Mouse (Mus musculus) embryonic facial prominence, embryonic 14.5 days (tissue): ENCODE data around the gene Prpf6. TPM values are rescaled to one million over a fixed set of nuclear protein-coding genes. Genes with fewer than 3 reads are reported as not detected.

Source experiments
- ATAC-seq: fragments of 200-750 bp; cut with Nextera tagmentation; 2 replicates; pipeline ENCODE4 v1.8.0; 2017; ENCODE audit warnings: low read depth, moderate number of reproducible peaks, moderate TSS enrichment
- DNase-seq: peaks from one replicate; pipeline ENCODE4 v3.0.0-alpha.2; 2015; ENCODE audit warnings: low spot score
- H3K27ac ChIP-seq: fragments of 300-500 bp; sonication (generic); replicated peaks from 2 replicates; pipeline ENCODE4 v1.5.1; 2014; ENCODE audit warnings: low read depth, mild to moderate bottlenecking, low read length, moderate library complexity
- H3K27me3 ChIP-seq: fragments of 300-500 bp; sonication (generic); replicated peaks from 2 replicates; pipeline ENCODE4 v1.6.1; 2014; ENCODE audit warnings: low read length; ENCODE audit not compliant: control insufficient read depth, insufficient read depth
- H3K36me3 ChIP-seq: fragments of 300-500 bp; sonication (generic); 2 replicates; pipeline ENCODE4 v1.6.1; 2014; ENCODE audit warnings: low read length, mixed read lengths; ENCODE audit not compliant: control insufficient read depth, insufficient read depth
- H3K4me1 ChIP-seq: fragments of 300-500 bp; sonication (generic); 2 replicates; pipeline ENCODE4 v1.6.1; 2014; ENCODE audit warnings: antibody characterized with exemption, low read length; ENCODE audit not compliant: control insufficient read depth, insufficient read depth
- H3K4me2 ChIP-seq: fragments of 300-500 bp; sonication (generic); 2 replicates; pipeline ENCODE4 v1.6.1; 2014; ENCODE audit warnings: low read depth, mild to moderate bottlenecking, low read length, moderate library complexity, mixed read lengths
- H3K4me3 ChIP-seq: fragments of 300-500 bp; sonication (generic); 2 replicates; pipeline ENCODE4 v1.5.1; 2014; ENCODE audit warnings: low read depth, mild to moderate bottlenecking, low read length
- H3K9ac ChIP-seq: fragments of 300-500 bp; sonication (generic); 2 replicates; pipeline ENCODE4 v1.6.1; 2014; ENCODE audit warnings: low read depth, mild to moderate bottlenecking, low read length, moderate library complexity, mixed read lengths
- H3K9me3 ChIP-seq: fragments of 300-500 bp; sonication (generic); 2 replicates; pipeline ENCODE4 v1.6.1; 2016; ENCODE audit warnings: low read length; ENCODE audit not compliant: control insufficient read depth
- WGBS: fragments of 180-500 bp; shearing (Covaris S2); extraction: QIAGEN DNeasy Blood & Tissue Kit; methylation state at CpG from one replicate; pipeline ENCODE4 v1.1.7; 2014; 5-methylcytosine and 5-hydroxymethylcytosine counted together
- polyA plus RNA-seq: library from polyadenylated mRNA; unstranded; fragments of >200 nt; fragmentation: Nextera tagmentation; extraction: Ambion mirVana; gene quantifications from 2 replicates; pipeline ENCODE4 v1.2.1, GENCODE M21; 2014

Prpf6 gene
- polyA plus RNA-seq, 1 experiment from 2014 or later = 57.4 TPM

DNA sequence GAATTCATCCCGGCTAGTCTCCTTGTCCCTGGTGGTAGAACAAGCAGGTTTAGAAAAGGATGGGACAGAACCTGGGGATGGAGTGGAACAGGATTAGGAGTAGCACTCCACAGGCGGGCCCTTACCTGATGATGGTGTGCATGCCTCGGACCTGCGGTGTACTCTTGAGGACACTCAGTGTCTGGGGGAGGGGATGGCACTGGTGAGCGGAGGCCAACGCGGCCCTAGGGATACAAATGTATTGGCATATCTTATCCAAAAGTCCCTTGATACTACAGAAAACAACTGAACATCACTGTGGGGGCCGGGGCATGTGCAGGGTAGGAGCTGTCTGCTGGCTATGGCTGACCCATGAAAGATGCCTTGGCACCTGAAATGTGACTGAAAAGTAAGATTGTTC, 21.3 kb upstream of the Prpf6 start:
- Histone ChIP-seq H3K36me3 (peaks cover 29% of the 10 kb centered on the region; the same call in 1 of the 2 replicates), H3K4me3 (no peak overlapping the region), H3K9ac (no peak overlapping the region), H3K4me1 (no peaks in the 10 kb centered on the region), H3K27me3 (no peaks in the 10 kb centered on the region), H3K4me2 (no peak overlapping the region), H3K27ac (no peak overlapping the region), H3K9me3 (no peaks in the 10 kb centered on the region)
- WGBS = 88% methylated on average over 8 of the region's 8 CpGs
- no peak for ATAC-seq
- DNase-seq = no peak

GRCm38 (mm10) chr2:181570921-181571595, 20.6 kb upstream of the Prpf6 start:
- no peak for DNase-seq

DNA sequence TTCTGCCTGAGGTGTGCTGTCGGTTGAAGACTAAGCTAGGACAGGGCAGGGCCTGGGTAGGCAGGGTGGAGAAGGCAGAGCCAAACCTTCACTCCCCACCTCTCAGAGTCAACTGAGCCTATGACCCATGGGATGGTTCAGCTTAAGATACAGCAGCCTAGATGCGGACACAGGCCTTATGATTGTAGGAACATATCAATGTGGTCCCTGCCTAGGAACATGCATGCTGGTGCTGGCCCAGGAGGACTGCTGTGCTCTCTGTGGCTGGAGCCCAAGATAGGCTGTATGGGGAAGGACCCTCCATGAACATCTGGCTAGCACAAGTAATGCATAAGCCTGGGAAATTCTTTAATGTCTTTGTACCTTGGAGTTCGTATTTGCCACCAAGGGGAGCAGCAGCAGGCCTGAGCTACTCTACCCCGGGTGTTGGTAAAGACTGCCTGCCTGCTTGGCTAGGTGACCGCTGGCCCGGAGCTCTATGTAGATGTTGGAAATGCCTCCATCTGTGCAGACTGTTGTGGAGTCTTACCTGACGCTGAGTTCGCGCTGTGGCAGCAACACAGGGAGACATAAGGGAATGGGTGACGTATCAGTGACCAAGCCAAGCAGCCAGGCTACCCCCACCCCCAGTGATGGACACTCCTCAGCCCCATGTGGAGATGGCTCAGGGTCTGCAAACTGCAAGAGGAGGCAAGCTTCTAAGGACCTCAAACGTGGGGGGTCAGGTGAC, 19.6 kb upstream of the Prpf6 start:
- no peak overlapping the region for H3K9ac ChIP-seq
- H3K4me2 ChIP-seq = no peak overlapping the region
- DNase-seq (no peak), ATAC-seq (no peak)
- H3K27ac ChIP-seq = no peak overlapping the region
- WGBS = 87% methylated on average over 11 of the region's 11 CpGs
- H3K4me3 ChIP-seq = no peak overlapping the region
- H3K36me3 ChIP-seq = peaks cover 29% of the 10 kb centered on the region; the same call in 1 of the 2 replicates
- H3K4me1 ChIP-seq = no peaks in the 10 kb centered on the region
- H3K27me3 ChIP-seq = no peaks in the 10 kb centered on the region
- no peaks in the 10 kb centered on the region for H3K9me3 ChIP-seq

More at GRCm38 (mm10) chr2:181570921-181571595, 20.6 kb upstream of the Prpf6 start:
- H3K4me3 ChIP-seq = no peak overlapping the region
- 66% methylated on average over 6 of the region's 6 CpGs for WGBS
- no peak overlapping the region for H3K27ac ChIP-seq
- peaks cover 29% of the 10 kb centered on the region; the same call in 1 of the 2 replicates for H3K36me3 ChIP-seq
- H3K4me2 ChIP-seq = no peak overlapping the region
- no peak for ATAC-seq
- H3K4me1 ChIP-seq = no peaks in the 10 kb centered on the region
- H3K27me3 ChIP-seq = no peaks in the 10 kb centered on the region
- no peaks in the 10 kb centered on the region for H3K9me3 ChIP-seq
- no peak overlapping the region for H3K9ac ChIP-seq

GRCm38 (mm10) chr2:181572921-181573920, 18.4 kb upstream of the Prpf6 start:
- Histone ChIP-seq H3K4me2 (no peak overlapping the region), H3K27me3 (no peaks in the 10 kb centered on the region), H3K27ac (no peak overlapping the region), H3K9ac (no peak overlapping the region), H3K36me3 (peaks cover 29% of the 10 kb centered on the region; the same call in 1 of the 2 replicates), H3K9me3 (no peaks in the 10 kb centered on the region), H3K4me1 (no peaks in the 10 kb centered on the region), H3K4me3 (no peak overlapping the region)
- WGBS = 90% methylated on average over 14 of the region's 15 CpGs
- DNase-seq (no peak), ATAC-seq (no peak)

DNA sequence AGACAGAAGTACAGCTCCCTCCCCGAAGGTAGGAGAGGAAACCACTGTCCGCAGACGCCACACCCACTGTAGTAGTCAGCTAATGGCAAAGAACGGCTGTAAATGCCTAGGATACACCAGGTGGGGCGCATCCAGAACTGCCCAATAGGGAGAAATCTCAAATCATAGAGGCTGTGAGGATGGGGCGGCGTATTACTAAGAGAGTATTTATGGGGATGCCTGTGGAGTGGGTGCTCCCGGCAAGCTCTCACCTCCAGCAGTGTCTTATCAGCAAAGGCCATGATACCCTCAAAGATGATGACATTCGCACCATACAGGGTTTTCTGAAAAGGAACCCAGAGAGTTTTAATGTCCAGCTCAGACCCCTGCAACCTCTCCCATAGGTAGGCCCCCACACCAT, 17.7 kb upstream of the Prpf6 start:
- WGBS = 91% methylated on average over 9 of the region's 9 CpGs
- DNase-seq (no peak), ATAC-seq (no peak)
- H3K36me3 ChIP-seq = peaks cover 25% of the 10 kb centered on the region; the same call in 1 of the 2 replicates
- H3K27ac ChIP-seq = no peak overlapping the region
- no peaks in the 10 kb centered on the region for H3K4me1 ChIP-seq
- H3K4me2 ChIP-seq = no peak overlapping the region
- no peak overlapping the region for H3K9ac ChIP-seq
- H3K27me3 ChIP-seq = no peaks in the 10 kb centered on the region
- no peak overlapping the region for H3K4me3 ChIP-seq
- H3K9me3 ChIP-seq = no peaks in the 10 kb centered on the region

- H3K27me3 ChIP-seq = no peaks in the 10 kb centered on the region
- H3K4me2 ChIP-seq = no peak overlapping the region
- 0 out of 2 replicates have a peak, but pooled peaks cover 1% of the 10 kb centered on the region for H3K4me1 ChIP-seq
- peaks cover 15% of the 10 kb centered on the region; the same call in 1 of the 2 replicates for H3K36me3 ChIP-seq
- WGBS = 91% methylated on average over 7 of the region's 7 CpGs
- no peak overlapping the region for H3K9ac ChIP-seq
- no peaks in the 10 kb centered on the region for H3K9me3 ChIP-seq
- H3K27ac ChIP-seq = no peak overlapping the region
- H3K4me3 ChIP-seq = no peak overlapping the region
- DNase-seq (no peak), ATAC-seq (no peak)
Measured at GRCm38 (mm10) chr2:181574921-181575545, 16.6 kb upstream of the Prpf6 start.

DNA sequence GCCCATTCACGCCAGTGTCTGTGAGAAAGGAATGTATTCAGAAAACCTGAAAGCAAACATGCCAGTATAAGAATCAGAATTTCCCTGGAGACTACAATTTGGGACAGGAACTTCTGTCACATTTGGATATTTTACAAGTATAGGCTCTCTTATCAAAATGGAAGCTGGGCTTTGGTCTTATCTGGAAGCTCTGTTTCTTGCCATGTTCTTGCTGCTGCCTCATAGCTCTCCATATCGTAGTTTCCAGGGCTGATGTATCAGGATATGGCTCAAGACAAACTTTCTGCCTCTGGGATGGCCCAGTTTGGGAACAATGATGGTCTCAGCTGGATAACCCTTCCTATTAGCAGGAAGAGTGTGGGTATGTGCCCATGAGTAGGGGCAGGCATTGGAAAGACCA, 15.1 kb upstream of the Prpf6 start:
- Histone ChIP-seq H3K9ac (no peak overlapping the region), H3K4me2 (no peak overlapping the region), H3K4me3 (no peak overlapping the region), H3K4me1 (peaks cover 10% of the 10 kb centered on the region), H3K27ac (no peak overlapping the region), H3K9me3 (no peaks in the 10 kb centered on the region), H3K36me3 (peaks cover 15% of the 10 kb centered on the region; the same call in 1 of the 2 replicates), H3K27me3 (no peaks in the 10 kb centered on the region)
- no peak for DNase-seq
- ATAC-seq = no peak
- whole genome bisulfite sequencing = 85% methylated on average over 2 of the region's 2 CpGs

DNA sequence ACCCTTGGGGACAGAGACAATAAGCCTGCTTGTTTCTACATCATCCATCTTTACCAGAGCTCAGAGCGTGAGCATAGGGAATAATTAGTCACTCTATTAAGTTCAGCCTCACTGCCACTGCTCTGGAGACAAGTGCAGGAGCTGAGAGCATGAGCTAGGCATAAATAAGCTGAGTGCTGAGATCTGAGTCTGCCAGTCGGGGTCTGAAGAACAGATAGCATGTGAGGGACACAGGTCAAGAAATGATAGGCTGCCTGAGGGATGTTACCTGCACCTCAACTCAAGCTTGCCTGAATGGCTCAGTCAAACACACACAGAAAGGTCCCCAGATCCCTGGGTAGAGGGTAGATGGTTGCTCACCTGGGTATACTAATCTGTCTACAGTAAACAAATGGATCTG, 14.5 kb upstream of the Prpf6 start:
- DNase-seq (no peak), ATAC-seq (no peak)
- Histone ChIP-seq H3K9me3 (no peaks in the 10 kb centered on the region), H3K4me2 (no peak overlapping the region), H3K27me3 (no peaks in the 10 kb centered on the region), H3K36me3 (peaks cover 15% of the 10 kb centered on the region; the same call in 1 of the 2 replicates), H3K4me3 (no peak overlapping the region), H3K27ac (no peak overlapping the region), H3K4me1 (peaks cover 10% of the 10 kb centered on the region), H3K9ac (no peak overlapping the region)
- 70% methylated on average over 2 of the region's 2 CpGs for WGBS
